Mouse (Mus musculus) granulocyte monocyte progenitor cell, adult 5-6 weeks (primary cell): ENCODE measurements around the gene 2810004N23Rik. TPM values are rescaled to one million over a fixed set of nuclear protein-coding genes. Genes with fewer than 3 reads are reported as not detected.
A peak's percentile ranks its signal among the peaks of the same experiment; 100 is the strongest.

Source experiments
- ATAC-seq: replicated peaks from 2 replicates; pipeline ENCODE4 v1.8.0; 2016; ENCODE audit warnings: mild to moderate bottlenecking, moderate TSS enrichment, inconsistent platforms; ENCODE audit not compliant: poor library complexity, severe bottlenecking
- total RNA-seq, 2 experiments: library from RNA; stranded (forward) in 1 of 2; stranded (reverse) in 1 of 2; fragments of 200-712, 200-1000 nt in 1 of 2; fragments of >200 nt in 1 of 2; fragmentation: Nextera tagmentation in 1 of 2; gene quantifications; 2 replicates each; pipeline ENCODE4 v1.2.3; 2014 to 2017

Gene 2810004N23Rik
- total RNA-seq, 2 experiments from 2014 or later: 49.8 to 65.8 TPM

DNA sequence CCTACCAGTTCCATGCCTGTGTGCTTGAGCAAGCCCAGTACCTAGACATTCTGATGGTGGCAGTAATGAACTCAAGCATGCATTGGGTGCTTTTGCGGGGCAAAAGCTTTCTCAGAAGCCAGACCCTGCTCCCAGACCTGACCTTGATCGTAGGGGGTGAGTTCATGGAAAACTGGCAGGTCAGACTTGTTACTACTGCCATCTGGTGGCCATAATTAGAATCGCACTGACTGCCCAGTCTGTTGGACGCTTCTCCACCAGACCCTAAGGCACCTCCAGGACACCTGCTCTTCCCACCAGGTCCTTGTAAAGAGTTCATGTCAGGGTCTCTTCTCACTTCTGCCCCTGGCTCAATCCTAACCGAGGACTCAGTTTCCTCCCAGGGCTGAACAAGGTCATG lies 35.5 kb downstream of the 2810004N23Rik start:
- peak; percentile 46 for ATAC-seq

DNA sequence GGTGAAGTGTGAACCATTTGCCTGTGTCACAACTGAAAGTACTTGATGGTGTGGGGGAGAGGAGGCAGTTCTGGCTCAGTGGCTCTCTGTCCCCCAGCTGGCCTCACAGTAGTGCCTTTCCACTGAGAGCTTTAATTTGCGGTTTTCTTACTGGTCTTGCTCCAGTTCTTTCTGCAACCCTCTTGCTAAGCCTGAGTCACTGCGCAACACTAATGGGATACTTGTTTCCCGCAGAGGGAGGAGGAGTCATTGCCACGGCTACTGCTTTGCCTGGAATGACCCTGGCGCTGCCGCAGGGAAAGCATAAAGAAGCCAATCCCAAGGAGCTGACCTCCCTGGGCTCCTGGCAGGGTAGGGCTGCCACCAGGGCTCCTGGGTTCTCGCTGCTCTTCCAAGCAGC lies 36.3 kb downstream of the 2810004N23Rik start:
- peak; percentile 40 for ATAC-seq

DNA sequence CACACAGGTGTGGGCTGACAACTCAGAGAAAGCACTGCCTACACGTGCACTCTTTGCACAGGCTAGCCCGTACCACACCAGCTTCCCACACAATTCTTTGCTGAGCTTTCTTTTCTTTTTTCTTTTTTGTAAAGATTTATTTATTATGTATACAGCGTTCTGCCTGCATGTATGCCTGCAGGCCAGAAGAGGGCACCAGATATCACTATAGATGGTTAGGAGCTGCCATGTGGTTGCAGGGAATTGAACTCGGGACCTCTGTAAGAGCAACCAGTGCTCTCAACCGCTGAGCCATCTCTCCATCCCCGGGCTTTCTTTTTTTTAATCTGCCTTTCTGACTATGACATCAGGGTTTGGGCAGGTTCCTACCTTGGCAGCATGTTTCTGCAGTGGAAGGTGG lies 39.4 kb downstream of the 2810004N23Rik start:
- ATAC-seq: no peak

DNA sequence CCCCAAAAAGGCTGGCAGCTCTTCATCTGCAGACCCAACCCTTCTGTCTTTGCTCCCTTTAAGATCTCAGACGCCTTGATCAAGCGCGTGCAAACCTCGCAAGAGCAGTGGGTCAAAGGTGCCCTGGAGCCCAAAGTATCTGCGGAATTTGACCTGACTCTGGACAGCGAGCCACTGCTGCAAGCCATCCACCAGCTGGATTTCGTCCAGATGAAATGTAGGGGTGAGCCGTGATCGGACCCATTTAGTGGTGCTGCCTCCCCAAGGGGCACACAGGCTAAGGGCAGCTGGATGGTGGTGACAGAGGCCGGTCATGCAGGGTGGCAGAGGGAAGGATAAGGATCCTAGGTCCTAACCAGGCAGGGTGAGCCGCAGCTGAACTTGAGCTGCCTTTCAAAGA lies 42.8 kb downstream of the 2810004N23Rik start:
- ATAC-seq: no peak

DNA sequence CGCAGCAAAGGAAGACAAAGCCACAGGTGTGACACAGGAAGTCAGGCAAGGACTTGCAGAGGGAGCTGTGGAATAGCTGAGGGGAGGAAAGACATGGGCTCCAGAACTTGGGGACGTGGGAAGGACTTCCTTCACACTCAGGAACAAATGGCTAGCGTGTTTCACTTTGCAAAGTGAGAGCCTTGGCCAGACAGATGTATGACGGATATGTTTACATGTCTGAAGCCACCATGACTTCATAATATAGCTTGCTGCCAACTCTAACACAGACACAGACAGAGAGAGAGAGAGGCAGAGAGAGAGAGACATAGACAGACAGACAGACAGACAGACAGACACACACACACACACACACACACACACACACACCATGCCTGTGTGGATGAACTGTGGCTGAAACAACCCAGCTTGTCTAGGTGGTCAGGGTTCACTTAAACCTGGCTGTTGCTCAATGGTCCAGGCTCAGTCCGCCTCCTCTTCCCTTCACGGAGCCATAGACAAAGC lies 43.3 kb downstream of the 2810004N23Rik start:
- no peak for ATAC-seq

DNA sequence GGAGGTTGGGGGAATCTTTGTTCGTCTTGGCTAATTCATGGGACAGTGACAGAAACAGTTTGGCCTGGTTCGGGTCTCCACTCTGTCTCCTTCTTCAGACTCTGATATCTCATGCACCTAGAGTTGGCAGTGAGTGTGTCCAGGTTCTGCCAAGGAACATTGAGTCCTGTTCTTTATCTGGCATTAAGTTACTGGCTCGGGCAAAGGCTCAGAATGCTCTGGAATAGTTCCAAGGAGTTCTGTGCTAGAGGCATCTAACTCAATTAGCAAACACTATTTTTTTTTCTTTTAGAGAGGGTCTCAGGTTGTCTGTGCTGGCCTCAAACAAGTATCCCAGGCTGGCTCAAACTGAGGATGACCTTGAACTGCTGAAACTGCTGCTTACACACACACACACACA lies 45.6 kb downstream of the 2810004N23Rik start:
- no peak for ATAC-seq

DNA sequence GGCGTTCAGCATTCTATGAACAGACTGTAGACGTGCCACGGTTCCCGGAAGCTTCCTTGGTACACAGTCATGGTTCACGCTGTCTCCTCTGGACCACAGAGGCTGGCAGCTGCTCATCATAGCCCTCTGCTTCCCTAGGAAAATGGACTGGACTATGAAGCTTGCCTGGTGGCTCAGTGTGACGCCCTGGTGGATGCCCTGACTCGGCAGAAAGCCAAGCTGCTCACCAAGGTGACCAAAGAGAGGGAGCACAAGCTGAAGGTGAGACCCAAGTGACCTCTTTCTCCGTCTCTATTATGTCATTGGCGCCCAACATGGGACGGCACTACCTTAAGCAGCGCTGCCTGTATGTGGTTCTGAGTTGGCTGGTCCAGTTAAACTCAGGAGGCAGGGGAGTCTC lies 46.1 kb downstream of the 2810004N23Rik start:
- no peak for ATAC-seq

DNA sequence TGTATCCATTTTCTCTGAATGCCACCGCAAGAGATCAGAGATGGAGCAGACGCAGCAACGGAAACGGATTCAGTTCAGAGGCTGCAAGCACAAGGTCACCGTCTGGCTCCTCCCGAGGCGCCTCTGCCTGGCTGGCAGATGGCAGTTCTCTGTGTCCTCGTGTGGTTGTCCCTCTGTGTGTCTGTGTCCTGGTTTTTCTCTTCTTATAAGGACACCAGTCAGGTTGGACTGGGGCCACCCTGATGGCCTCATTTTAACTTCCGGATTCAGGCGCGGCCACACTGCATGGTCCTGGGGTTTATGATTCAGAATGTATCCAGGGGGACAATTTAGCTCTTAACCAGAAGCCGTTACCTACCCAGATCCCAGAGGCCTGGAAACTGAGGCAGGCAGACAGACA lies 47.0 kb downstream of the 2810004N23Rik start:
- ATAC-seq: no peak

DNA sequence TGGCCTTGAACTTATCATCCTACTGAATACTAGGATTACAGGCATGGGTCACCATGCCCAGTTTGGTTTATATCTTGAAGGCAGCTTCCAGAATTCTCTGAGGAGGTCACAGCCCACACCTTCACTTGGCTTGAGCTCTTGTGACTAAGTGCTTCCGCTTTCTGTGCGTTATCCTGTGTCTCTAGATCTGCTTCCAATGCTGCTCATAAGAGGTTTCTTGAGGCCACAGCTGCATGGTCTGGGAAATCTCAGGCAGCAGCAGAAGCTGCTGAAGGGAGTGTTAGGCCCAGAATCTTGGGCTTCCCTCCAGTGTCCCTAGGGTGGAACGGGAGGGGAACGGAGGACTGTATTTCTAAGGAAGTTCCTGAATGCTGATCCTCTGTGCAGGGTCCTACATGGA lies 49.6 kb downstream of the 2810004N23Rik start:
- no peak for ATAC-seq

DNA sequence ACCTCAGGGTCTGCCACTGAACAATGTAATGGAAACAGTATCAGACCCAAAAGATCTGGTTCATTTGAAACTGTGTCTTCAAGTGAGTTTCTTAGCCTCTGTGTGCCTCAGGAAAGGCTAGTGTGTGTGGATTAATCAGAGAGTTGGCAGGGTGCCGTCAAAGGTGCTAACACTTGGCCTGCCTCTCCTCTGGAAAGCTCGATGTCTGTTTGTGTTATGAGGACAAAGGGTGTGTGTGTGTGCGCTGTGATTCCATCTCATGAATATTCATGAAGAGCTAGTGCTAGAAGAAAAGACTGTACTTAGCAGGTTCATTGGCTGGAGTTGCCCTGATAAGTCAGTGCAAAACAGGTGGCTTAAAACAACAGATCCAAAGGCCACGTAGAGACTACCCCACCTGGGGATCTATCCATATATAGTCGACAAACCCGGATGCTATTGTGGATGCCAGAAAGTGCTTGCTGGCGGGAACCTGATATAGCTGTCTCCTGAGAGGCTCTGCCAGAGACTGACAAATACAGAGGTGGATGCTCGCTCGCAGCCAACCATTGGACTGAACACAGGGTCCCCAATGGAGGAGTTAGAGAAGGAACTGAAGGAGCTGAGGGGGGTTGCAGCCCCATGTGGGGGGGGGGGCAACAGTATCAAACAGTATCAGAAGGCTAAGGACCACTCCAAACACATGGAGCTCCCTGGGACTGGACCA lies 52.1 kb downstream of the 2810004N23Rik start:
- ATAC-seq: no peak

DNA sequence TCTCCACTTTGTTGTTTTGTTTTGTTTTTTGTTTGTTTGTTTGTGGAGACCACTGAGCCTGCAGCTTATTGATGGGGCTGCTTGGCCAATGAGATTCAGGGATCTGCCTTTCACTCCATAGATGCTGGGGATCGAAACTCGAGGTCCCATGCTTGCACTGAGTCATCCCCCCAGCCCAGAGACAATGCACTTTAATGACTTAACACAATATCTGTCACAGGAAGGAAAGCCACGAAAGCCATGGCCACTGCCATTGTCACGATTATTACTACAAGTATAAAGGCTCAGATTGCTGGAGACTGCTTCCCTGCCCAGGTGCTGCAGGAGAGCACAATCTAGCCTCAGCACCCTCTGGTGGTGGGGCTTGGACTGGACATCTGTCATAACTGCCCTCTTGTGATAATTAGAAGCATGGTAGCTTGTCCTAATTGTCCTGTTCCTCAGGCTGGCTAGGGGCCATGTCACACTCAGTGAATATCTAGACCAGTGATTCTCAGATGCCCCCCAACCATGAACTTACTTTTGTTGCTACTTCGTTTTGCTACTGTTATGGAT lies 52.8 kb downstream of the 2810004N23Rik start:
- no peak for ATAC-seq

DNA sequence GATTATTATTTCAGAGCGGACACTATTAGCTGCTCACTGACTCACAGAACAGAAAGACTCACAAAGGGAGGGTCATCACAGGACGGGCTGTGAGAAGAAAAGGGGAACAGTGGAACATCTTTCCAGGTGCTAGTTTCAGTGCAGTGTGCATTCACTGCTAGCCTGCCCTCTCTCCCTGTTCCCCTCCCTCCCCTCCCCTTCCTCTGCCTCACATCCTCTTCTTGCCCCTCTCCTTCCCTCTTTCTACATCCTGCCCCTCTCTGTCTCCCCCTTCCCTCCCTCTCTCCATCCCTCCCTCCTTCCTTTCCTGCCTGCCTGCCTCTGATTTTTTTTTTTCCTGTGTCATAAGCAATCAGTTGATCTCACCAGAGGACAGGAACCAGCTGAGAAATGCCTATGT lies 53.5 kb downstream of the 2810004N23Rik start:
- ATAC-seq: peak; percentile 82

DNA sequence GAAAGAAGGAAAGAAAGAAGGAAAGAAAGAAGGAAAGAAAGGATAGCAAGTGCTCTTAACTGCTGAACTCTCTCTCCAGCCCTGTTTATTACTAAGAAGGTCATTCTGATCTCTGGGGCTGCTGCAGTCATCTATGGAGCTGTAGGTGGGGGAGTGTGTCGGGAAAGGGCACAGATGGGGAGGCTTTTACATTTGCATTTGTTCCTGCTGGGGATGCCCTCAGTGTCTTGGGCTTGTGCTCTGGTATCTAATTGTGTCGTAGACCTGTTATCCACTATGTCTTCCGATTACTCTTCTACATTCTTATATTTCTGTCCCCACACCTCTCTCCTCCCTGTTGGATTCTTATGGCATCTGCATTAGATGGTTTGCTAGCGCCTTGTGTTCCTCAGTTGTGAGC lies 56.9 kb downstream of the 2810004N23Rik start:
- no peak for ATAC-seq

DNA sequence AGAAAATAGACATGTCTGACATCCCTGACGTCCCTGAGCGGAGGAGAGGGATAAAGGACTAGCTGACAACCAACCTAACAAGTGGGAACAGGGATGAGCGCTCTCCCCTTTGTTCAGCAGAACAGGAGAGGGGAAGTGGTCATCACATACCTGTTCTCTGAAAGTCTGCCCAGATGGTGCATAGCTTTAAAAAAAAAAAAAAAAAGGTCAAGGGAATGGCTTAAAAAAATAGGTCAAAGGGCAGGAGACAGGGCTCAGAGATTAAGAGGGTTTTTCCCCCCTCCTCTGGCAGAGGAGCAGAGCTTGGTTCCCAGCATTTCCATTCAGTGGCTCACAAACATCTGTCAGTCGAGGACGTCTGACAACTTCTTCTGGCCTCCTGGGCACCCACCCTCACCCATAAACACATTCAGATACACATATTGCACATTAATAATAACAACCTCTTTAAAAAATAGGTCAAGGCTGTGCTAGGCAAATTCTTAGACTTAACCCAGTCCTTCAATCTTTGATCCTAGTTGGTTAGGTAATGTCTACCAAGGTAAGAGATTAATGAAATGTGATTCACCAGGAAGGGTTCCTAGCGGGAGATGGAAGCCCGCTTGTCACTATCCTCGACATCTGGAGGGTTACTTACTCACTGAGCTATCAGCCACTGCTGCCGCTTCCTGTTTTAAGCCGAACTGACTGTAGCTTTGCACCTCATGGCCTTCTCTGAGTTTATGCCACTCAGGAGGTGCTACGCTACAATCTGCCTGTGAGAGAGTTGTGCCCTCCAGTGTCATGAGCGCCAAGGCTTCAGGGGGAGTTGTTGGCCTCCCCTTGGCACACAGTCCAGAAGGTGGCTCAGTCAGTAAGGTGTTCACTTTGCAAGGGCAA lies 58.9 kb downstream of the 2810004N23Rik start:
- no peak for ATAC-seq

DNA sequence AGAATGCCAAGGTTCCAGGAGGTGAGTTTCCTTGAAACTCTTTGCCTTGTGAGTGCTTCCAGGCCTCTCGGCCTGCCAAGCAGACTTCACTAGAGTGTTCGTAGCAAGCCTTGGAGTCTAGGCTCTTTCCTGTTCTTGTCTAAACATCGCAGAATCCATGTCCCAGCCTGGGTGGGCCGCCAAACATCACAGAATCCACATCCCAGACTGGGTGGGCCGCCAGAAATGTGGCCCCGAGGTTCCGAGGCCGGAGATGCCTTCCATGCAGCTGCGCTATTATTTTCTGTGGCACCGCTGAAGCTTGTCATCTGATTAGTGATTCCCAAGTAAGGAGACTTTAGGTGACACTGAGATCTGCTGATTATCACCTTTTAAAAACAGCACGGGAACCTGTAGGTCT lies 62.4 kb downstream of the 2810004N23Rik start:
- no peak for ATAC-seq

DNA sequence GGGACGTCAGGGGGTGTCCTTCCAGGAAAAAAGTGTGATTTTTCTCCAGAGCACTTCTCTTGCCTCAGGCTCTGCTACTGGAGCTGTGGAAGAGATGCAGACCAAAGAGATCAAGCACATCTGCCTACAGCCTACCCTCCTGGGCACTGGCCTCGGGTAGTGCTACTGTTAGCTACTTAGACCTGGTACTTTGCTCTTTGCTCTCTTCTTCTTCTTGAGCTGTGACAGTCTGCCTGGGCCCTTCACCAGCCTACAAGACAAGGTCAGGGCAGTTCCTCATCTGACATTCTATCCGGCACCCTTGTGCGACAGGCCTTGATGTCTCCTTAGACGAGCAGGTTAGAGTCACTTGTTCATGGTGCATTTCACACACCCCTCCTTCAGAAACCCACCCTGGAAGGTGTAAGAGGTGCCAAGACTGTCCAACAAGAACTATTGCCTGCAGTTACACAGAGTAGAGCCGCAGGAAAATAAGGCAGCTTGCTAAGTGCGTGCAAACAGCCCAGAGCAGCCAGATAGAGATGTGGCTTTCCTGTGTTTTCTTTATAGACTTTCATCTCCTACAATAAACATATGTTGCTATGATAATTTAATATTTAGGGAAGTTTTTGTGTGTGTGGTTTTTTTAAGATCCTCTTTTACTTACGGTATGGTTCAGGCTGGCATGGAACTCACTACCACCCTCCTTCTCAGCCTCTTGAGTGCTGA lies 67.0 kb downstream of the 2810004N23Rik start:
- no peak for ATAC-seq

DNA sequence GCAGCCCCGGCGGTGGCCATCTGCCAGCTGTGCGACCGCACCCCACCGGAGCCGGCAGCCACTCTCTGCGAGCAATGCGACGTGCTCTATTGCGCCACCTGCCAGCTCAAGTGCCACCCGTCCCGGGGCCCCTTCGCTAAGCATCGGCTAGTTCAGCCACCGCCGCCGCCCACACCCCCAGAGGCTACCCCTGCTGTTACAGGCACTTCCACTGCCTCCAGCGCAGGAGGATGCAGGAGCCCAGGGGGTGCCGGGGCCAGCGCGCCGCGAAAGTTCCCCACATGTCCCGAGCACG lies 68.5 kb downstream of the 2810004N23Rik start:
- ATAC-seq: peak; percentile 57

DNA sequence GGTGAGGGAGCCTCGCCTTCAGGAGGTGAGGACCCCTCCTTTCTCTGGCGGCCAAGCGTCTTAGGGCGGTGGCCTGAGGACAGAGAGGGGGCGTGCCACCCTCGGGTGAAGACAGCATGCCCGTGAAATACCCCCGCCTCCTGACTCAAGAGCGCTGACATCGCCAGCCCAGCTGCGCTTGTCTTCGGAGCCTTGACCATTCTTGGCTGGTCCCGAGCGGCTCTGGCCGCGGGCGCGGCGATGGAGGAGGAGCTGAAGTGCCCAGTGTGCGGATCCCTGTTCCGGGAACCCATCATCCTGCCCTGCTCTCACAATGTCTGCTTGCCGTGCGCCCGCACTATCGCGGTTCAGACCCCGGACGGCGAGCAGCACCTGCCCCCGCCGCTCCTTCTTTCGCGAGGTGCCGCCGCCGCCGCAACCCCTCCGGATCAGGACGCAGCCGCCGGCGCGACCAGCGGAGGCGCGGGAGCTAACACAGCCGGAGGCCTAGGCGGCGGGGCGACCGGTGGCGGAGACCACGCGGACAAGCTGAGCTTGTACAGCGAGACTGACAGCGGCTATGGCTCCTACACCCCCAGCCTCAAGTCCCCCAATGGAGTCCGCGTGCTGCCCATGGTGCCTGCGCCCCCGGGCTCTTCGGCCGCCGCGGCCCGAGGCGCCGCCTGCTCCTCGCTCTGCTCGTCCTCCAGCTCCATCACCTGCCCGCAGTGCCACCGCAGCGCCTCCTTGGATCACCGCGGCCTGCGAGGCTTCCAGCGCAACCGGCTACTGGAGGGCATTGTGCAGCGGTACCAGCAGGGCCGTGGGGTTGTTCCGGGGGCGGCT lies 69.0 kb downstream of the 2810004N23Rik start:
- no peak for ATAC-seq

DNA sequence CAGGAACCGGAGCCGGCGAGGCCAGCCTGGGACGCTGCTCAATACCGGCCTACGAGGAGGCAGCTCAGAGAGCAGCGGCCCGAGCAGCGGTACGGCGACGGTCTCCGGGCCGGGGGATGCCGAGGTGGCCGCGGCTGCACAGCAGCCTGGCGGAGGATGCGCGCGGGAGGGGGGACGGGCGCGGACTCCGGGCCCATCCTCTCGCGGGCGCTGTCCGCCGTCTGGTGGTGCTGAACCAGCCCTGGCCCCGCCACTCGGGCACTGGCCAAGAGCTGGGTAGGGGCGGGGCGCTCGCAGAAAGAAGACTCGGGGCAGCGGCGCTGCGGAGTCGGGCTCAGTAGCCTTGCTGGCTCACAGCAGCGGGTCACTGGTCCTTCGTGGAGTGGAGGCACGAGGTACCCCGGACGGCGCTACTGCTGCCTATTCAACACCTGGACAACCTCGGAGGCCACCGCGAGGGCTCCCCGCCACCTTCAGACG lies 69.7 kb downstream of the 2810004N23Rik start:
- peak; percentile 79 for ATAC-seq

DNA sequence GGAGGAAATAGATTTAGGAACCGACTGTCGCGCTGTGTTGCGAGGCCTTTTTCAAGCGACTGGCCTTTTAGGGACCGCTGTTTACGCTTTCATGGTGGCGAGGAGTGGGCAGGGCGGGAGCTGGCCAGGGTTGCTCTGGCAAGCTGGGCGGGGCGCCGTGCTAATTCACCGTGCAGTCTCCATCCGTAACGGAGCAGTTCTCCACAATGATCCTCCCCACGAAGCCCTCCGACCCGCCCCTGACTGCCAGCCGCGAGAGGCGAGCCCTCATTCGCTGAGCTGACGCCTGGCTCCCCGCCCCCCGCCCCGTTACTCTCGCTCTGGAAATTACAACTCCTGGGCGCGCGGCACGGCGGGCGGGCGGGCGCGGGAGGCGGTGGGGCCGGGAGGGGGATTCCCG lies 70.2 kb downstream of the 2810004N23Rik start, which contains the start of gene Trim67:
TSS of gene Trim67 (plus strand) at position 385 of the 400 bp plus-strand sequence.
- no peak; the same call in 1 of the 2 replicates for ATAC-seq
